In the genomic region with DNA sequence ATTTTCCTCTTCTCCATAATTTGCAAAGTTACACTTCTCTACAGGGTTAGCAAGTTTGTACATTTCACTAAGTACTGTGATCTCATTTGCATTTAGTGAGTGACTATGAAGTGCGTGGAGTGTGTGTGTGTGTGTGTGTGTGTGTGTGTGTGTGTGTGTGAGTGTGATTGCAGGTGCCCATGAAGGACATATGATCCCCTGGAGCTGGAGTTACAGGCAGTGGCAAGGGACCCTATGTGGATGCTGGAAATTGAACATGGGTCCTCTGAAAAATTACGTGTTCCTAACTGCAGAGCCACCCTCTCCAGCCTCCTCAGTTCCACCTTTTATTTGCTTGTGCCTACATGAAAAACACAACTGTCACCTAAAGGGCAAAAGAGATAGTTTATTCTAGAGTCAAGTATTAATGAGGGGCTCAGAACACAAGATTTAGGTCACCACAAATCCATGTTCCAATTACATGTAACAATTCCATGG, we compare ENCODE assay signal across 8 mouse cellular contexts. TPM values are rescaled to one million over a fixed set of nuclear protein-coding genes. Genes with fewer than 3 reads are reported as not detected.
DNase-seq lines count a peak whose midpoint lies in the region; ATAC-seq and TF ChIP-seq lines count a peak whose summit lies in the region.

No protein-coding gene starts in this region.

- peak; percentile 70 for ATAC-seq in kidney, postnatal 0 days (replicated peaks; ENCODE audit: low FRiP score, low read depth)
- peak; percentile 54 for ATAC-seq in embryonic facial prominence, embryonic 11.5 days (replicated peaks; ENCODE audit: insufficient number of reproducible peaks, low FRiP score, low TSS enrichment, low read depth)
- peak; percentile 75 for ATAC-seq in hindbrain, embryonic 15.5 days (ENCODE audit: low FRiP score, low read depth)
- no peak; the same call in 1 of the 2 replicates for ATAC-seq in midbrain, embryonic 15.5 days (replicated peaks)

- 44% methylated on average over 2 of the region's 2 CpGs for WGBS in kidney, postnatal 0 days
- 49% methylated on average over 2 of the region's 2 CpGs for WGBS in embryonic facial prominence, embryonic 11.5 days
- 42% methylated on average over 2 of the region's 2 CpGs for WGBS in hindbrain, embryonic 15.5 days
- WGBS in midbrain, embryonic 15.5 days: 43% methylated on average over 2 of the region's 2 CpGs

- H3K4me1 ChIP-seq in kidney, postnatal 0 days (replicated peaks; ENCODE audit: insufficient read depth, low read length): 0 out of 2 replicates have a peak, but pooled peaks cover 4% of the 10 kb centered on the region
- no peaks in the 10 kb centered on the region for H3K4me1 ChIP-seq in embryonic facial prominence, embryonic 11.5 days (ENCODE audit: control insufficient read depth, insufficient read depth, low read length)
- H3K4me1 ChIP-seq in hindbrain, embryonic 15.5 days (replicated peaks): peaks cover 12% of the 10 kb centered on the region
- H3K4me1 ChIP-seq in midbrain, embryonic 15.5 days: peaks cover 10% of the 10 kb centered on the region

- H3K27ac ChIP-seq in kidney, postnatal 0 days: no peak overlapping the region
- H3K27ac ChIP-seq in embryonic facial prominence, embryonic 11.5 days (replicated peaks; ENCODE audit: low read depth, low read length): no peak overlapping the region
- no peak overlapping the region for H3K27ac ChIP-seq in hindbrain, embryonic 15.5 days (replicated peaks)
- H3K27ac ChIP-seq in midbrain, embryonic 15.5 days: no peak overlapping the region

- H3K36me3 ChIP-seq in kidney, postnatal 0 days (ENCODE audit: insufficient read depth, low read length): peaks cover 13% of the 10 kb centered on the region; the same call in 1 of the 2 replicates
- H3K36me3 ChIP-seq in embryonic facial prominence, embryonic 11.5 days (replicated peaks; ENCODE audit: control insufficient read depth, insufficient read depth, low read depth, low read length): peaks cover 5% of the 10 kb centered on the region
- H3K36me3 ChIP-seq in hindbrain, embryonic 15.5 days: peaks cover 21% of the 10 kb centered on the region
- H3K36me3 ChIP-seq in midbrain, embryonic 15.5 days (replicated peaks): peaks cover 15% of the 10 kb centered on the region

- peak overlapping the region; percentile 93 for H3K4me3 ChIP-seq in kidney, postnatal 0 days (replicated peaks; ENCODE audit: low read depth, low read length)
- peak overlapping the region; percentile 86 for H3K4me3 ChIP-seq in embryonic facial prominence, embryonic 11.5 days (ENCODE audit: low read depth, low read length)
- H3K4me3 ChIP-seq in hindbrain, embryonic 15.5 days: peak overlapping the region; percentile 97
- peak overlapping the region; percentile 79 for H3K4me3 ChIP-seq in midbrain, embryonic 15.5 days

- no peaks in the 10 kb centered on the region for H3K27me3 ChIP-seq in kidney, postnatal 0 days (ENCODE audit: insufficient read depth, low read length)
- H3K27me3 ChIP-seq in embryonic facial prominence, embryonic 11.5 days (ENCODE audit: control insufficient read depth, insufficient read depth, low read length): no peaks in the 10 kb centered on the region
- H3K27me3 ChIP-seq in hindbrain, embryonic 15.5 days: no peaks in the 10 kb centered on the region
- peaks cover 3% of the 10 kb centered on the region; the same call in 1 of the 2 replicates for H3K27me3 ChIP-seq in midbrain, embryonic 15.5 days (replicated peaks)

- peak overlapping the region; percentile 76 for H3K4me2 ChIP-seq in kidney, postnatal 0 days (ENCODE audit: low read length)
- no peak overlapping the region for H3K4me2 ChIP-seq in embryonic facial prominence, embryonic 11.5 days (ENCODE audit: low read depth, low read length)
- H3K4me2 ChIP-seq in hindbrain, embryonic 15.5 days: peak overlapping the region; percentile 66
- peak overlapping the region; percentile 65 for H3K4me2 ChIP-seq in midbrain, embryonic 15.5 days

- no peak overlapping the region for H3K9ac ChIP-seq in kidney, postnatal 0 days (ENCODE audit: low read depth, low read length)
- H3K9ac ChIP-seq in embryonic facial prominence, embryonic 11.5 days (replicated peaks; ENCODE audit: low read length): no peak overlapping the region
- H3K9ac ChIP-seq in hindbrain, embryonic 15.5 days: no peak overlapping the region
- no peak overlapping the region for H3K9ac ChIP-seq in midbrain, embryonic 15.5 days

- no peaks in the 10 kb centered on the region for H3K9me3 ChIP-seq in kidney, postnatal 0 days (replicated peaks; ENCODE audit: low read length)
- H3K9me3 ChIP-seq in embryonic facial prominence, embryonic 11.5 days (replicated peaks; ENCODE audit: control insufficient read depth, low read length): no peaks in the 10 kb centered on the region
- H3K9me3 ChIP-seq in hindbrain, embryonic 15.5 days: no peaks in the 10 kb centered on the region
- H3K9me3 ChIP-seq in midbrain, embryonic 15.5 days: no peaks in the 10 kb centered on the region

- TF ChIP-seq CTCF in kidney, postnatal 0 days (IDR thresholded peaks at IDR 0.05; ENCODE audit: low read depth): no peak

- no peak for DNase-seq in kidney, postnatal 0 days (ENCODE audit: low spot score)
- no peak for DNase-seq in kidney, postnatal 36 days
- no peak for DNase-seq in embryonic facial prominence, embryonic 11.5 days (ENCODE audit: low spot score)
- DNase-seq in ovary, adult 18-20 months (ENCODE audit: low spot score): no peak
- no peak for DNase-seq in spleen, postnatal 4 days (ENCODE audit: low spot score in 2 of 2)
- DNase-seq in gastrocnemius, postnatal 25 days: no peak

RNA-seq across cellular contexts. Expression of a gene that starts 0.3 kb away (rescaled TPM):
- polyA plus RNA-seq in kidney, postnatal 0 days (2015; fragmentation: Nextera tagmentation; extraction: Ambion mirVana): 30.7 and 36.1 TPM in 2 replicates
- polyA plus RNA-seq in embryonic facial prominence, embryonic 11.5 days (2014; fragmentation: Nextera tagmentation; extraction: Ambion mirVana): 68.0 and 68.9 TPM in 2 replicates
- polyA plus RNA-seq in hindbrain, embryonic 15.5 days (2015; fragmentation: Nextera tagmentation; extraction: Ambion mirVana): 42.8 and 43.4 TPM in 2 replicates
- polyA plus RNA-seq in midbrain, embryonic 15.5 days (2015; fragmentation: Nextera tagmentation; extraction: Ambion mirVana): 35.1 and 40.4 TPM in 2 replicates
- total RNA-seq in gastrocnemius, postnatal 25 days (2021): 10 to 100 TPM; 21.0 to 22.6 TPM

RNA-seq across cellular contexts. Expression of a gene that starts 42.6 kb away (rescaled TPM):
- 6.8 and 6.9 TPM in 2 replicates for polyA plus RNA-seq in kidney, postnatal 0 days (2015; fragmentation: Nextera tagmentation; extraction: Ambion mirVana)
- 14.3 and 15.4 TPM in 2 replicates for polyA plus RNA-seq in embryonic facial prominence, embryonic 11.5 days (2014; fragmentation: Nextera tagmentation; extraction: Ambion mirVana)
- polyA plus RNA-seq in hindbrain, embryonic 15.5 days (2015; fragmentation: Nextera tagmentation; extraction: Ambion mirVana): 6.0 and 6.7 TPM in 2 replicates
- 6.3 and 9.2 TPM in 2 replicates for polyA plus RNA-seq in midbrain, embryonic 15.5 days (2015; fragmentation: Nextera tagmentation; extraction: Ambion mirVana)
- total RNA-seq in gastrocnemius, postnatal 25 days (2021): 1 to 10 TPM; 2.7 to 3.5 TPM
